Mouse (Mus musculus) adrenal gland, adult 8-10 months (tissue): ENCODE measurements at regions not wholly inside any gene's neighbourhood (a gene's known extent, or its start where the extent isn't known, plus 50 kb on each side); places are given as distances from the start of the nearest gene placed in this dataset.

Source experiments
- DNase-seq: peaks from one replicate; pipeline ENCODE4 v3.0.0; 2022

DNA sequence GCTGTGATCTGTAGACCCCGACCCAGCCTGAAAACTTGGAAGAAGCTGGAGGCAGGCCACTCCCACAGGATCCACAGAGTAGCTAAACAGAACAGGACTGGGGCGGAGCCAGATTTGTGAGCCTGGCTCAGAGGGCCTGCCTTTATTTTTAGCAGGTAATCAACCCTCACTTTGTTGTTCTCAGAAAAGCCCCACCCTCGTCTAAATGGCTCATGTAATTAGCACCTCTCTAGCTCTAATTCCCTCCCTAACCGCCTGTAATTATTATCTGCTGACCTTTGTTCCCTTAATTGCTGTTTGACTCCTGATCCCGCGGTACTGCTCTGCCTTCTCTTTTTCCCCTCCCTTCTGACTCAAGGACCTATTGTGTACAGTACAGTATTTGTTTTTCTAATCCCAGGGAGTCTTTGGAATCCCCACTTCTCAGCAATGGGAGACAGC, 95.6 kb upstream of the Bdnf start:
- DNase-seq: no peak

GRCm38 (mm10) chr2:109618341-109619058, 56.0 kb upstream of the Bdnf start:
- DNase-seq: no peak

DNA sequence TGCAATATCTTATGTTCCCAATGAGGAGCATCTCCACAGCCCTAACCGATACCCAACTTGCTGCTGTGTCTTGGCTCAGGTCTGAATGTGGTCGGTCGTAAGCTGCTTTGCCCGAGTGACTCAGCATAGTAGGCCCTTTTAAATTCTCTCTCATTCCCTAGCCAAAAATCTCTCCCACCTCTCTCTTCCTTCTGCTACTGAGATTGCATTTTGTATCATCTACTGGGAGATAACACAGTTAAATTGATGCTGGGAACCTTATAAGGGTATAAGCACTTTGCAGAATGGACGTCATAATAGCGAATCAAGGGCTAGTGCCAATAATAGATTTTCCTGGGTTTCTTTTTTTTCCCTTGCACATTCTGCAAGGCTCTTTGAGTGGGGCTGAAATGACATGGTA, 54.8 kb upstream of the Bdnf start:
- DNase-seq: no peak

- DNase-seq: no peak
Observed at GRCm38 (mm10) chr2:109621595-109621994, 52.9 kb upstream of the Bdnf start.
